Mouse (Mus musculus) ovary, adult 18-20 months (tissue): ENCODE results near the gene Fzr1.

Experiments used
- DNase-seq: peaks from one replicate; pipeline ENCODE4 v3.0.0; 2022; ENCODE audit warnings: low spot score, mixed read lengths

The Fzr1 gene

DNA sequence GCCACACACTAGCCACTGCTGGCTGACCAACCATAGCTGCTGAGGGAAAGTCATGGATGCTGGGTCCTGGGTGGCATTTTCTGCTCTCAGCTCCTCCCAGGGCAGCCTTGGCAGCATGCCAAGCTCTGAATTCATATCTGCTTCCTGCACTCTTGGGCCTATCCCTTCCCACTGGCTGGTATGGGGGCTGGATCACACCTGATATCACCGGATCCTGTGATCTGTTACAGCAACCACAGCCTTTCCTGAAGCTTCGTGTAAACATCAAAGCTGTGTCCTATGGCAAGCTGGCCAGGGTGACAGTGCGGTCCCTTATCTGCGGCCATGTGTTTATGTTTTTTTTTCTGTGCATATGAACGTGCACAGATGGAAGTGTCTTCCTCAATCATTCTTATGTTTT, 3.7 kb upstream of the Fzr1 start:
- DNase-seq, result no peak

DNA sequence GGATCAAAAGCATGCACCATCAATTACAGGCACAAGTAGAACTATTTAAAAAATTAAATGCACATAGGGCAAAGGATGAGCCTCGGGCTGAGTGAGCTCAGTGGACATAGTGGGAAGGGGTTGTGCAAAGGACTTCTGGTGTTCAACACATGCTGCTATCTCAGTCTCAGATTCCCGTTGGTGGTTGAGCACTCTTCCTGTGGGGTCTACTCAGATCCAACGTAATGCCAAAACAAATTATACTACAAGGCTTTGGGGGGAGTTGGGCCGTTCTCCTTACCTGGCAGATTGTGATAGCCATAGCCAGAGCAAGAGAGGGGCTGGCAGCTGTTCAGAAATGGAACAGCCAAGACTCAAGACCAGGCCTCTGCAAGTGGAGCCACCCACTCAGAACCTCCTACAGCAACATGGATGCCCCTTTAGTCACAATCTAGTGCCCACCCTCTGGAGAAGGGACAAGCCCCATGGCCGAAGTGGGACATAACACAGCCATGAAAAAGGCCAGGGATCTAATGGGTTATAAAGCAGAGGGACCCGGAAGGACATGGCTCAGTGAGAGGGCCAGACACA, 1.6 kb upstream of the Fzr1 start:
- DNase-seq, result no peak

DNA sequence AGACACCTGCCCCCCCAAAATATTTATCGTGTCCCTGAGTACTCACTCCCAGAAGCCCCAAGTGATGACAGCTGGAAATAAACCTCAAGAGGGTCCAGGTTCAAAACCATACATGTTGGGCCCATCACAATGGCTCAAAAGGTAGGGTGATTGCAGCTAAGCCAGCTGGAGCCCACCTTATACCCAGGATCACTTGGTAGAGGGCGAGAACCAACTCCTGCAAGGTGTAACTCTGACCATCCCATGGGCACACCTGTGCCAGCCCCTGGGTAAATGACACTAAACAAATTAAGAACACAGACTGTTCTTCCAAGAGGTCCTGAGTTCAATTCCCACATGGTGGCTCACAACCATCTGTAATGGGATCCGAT, 852 bp upstream of the Fzr1 start:
- DNase-seq, result no peak

GRCm38 (mm10) chr10:81378553-81379182, 352 bp upstream of the Fzr1 start:
- peak; percentile 100 for DNase-seq

GRCm38 (mm10) chr10:81377362-81377664, 1.0 kb downstream of the Fzr1 start:
- no peak for DNase-seq

GRCm38 (mm10) chr10:81376561-81377361, 1.6 kb downstream of the Fzr1 start:
- no peak for DNase-seq

DNA sequence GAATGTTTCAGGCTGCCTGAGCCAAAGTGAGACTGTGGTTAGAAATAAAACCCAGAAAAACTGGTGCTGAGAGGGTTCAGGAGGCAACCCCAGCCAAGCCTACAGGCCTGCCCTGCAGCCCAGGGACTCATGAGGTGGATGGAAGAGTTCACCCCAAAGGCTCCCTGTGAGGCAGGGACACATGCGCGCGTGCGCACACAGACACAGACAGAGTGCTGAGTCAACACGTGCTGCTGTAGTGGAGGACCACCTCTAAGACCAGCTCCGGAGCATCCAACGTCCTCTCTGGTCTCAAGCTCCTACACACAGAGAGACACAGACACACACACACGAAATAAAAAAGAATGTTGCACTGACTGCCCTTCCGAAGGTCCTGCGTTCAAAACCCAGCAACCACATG, 3.0 kb downstream of the Fzr1 start:
- DNase-seq, result no peak

DNA sequence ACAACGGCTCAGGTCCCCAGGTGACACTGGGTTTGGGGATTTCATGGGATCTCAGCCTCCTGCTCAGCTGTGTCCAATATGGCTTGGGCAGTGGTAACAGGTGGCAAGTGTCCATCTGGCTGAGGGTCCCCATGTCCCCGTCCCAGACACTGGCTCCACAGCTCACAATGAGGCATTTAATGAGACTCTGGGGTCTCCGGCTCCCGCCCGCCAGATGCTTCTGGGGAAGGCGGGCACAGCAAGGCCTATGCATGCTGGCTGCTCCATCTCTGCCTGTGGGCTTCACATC, 11.2 kb downstream of the Fzr1 start:
- DNase-seq, result no peak

GRCm38 (mm10) chr10:81366477-81367206, 11.7 kb downstream of the Fzr1 start:
- no peak for DNase-seq

DNA sequence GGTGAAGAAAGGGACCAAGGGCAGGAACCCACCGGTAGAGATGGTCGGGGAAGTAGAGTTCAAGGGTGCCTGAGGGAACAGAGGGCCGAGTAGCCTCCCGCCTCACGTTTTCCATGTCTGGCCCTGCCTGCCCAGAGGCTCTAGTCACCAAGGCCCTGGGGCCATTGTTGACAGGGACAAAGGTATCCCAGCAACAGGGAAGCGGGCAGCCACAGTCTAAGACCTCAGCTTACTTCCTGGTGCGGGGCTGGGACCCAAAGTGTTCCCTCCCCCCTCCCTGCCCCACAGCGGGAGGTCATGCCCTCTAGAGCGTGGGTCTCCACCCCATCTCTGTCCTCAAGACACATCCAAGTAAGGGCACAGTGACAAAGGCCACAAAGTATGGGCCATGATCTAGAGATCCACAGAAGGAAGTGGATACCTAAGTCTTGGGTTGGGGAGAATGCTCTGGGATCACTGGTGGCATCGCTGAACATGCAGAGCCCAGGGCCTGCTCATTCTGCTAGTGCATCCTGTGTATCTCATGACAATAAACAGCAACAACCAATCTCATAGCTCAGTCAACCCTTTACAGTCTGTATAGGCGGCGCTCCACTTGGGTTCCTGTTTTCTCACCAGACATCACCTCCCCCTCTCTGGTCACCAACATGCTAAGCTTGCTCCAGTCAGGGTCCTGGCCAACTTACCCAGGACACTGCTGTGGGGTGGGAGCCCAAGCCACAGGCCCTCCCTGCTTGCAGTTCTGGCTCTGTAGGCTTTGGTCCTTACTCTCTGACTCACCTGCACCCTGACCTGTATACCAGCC, 12.4 kb downstream of the Fzr1 start, which contains the start of gene 4930404N11Rik:
TSS of gene 4930404N11Rik (minus strand) at position 145 of the 805 bp plus-strand sequence.
- DNase-seq, result no peak

- DNase-seq, result no peak
Observed at GRCm38 (mm10) chr10:81365073-81365472, 13.2 kb downstream of the Fzr1 start.

DNA sequence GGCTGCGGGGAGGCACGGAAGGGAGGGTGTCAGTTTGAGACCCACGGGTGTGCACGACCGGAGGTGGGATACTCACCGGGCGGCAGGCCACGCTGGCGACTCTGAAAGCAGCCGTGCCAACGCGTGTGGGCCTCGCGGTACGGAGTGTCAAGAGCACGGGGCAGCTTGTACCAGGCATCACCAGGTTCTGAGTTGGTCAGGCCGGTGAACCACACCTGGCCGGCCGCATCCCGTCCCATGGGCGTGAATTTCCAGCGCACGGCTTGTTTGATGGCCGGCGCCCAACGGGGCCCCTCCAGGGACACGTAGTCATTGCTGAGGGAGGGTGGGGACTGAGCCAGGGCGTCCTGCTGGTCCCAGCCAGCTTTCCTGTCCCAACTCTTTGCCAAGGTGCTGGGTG, 13.7 kb downstream of the Fzr1 start:
- no peak for DNase-seq

DNA sequence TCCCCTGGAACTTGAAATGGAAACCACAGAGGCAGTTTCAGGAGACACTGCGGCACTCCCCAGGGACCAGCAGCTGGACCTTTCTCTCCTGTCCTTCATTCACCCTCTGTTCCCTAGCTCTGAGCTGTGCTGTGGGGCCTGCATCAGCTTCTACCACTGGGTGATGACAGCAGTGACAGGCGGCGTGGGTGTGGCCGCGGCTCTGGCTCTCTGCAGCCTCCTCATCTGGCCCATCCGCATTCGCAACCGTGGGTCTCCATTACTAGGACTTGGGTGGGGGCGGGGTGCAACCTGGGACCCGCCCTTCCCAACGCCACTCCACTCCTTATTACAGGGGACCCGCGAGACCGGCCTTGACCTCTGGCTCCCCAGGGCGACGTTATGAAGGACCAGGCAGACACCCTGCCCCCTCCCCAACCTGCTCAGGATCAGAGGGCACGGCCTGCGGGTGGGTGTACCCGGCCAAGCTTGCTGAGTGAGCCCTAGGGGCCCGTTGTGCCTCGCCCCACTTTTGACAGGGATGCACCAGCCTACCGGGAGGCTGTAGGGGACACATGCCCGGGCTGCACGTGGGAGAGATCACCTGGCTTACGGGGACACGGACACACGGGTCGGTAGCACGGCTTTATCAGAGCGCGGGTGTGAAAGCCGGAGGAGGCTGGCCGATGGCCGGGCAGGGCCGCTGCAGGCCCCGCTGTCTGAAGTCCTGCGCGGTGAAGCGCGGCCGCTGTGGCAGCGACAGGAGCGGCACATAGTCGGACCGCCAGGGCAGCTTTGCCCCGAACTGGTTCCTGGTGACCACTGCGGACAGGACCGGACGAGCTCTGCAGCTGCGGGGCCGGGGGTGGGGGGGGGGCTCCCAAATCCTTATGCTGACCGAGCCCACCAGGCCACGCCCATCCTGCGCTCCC, 14.6 kb downstream of the Fzr1 start:
- DNase-seq, result no peak

DNA sequence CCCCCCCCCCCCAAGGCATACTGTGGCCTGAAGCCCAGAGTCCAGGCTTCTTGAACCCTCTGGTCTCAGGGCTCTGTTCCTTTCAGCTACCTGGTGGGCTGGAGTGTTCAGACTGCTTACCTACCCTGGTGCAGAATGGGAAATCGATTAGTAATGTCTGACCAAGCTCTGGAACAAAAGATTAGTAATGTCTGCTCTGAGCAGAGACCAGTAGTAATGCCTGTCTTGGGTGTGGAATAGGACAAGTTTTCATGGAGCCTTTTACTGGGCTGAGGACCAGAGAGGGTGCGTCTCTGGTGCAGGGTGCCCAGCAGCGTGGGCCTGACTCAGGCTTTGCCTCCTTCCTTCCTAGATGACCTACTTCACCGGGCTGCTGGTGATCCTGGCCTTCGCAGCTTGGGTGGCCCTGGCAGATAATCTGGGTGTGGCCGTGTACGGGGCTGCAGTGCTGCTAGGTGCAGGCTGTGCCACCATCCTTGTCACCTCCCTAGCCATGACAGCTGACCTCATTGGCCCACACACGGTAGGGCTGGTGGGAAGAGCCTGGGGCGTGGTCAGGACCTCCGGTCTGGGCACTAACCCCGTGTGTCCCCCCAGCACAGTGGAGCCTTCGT, 15.9 kb downstream of the Fzr1 start:
- DNase-seq, result no peak

- no peak for DNase-seq
Observed at GRCm38 (mm10) chr10:81360721-81361120, 17.6 kb downstream of the Fzr1 start.

GRCm38 (mm10) chr10:81358841-81359240, 19.5 kb downstream of the Fzr1 start:
- no peak for DNase-seq

GRCm38 (mm10) chr10:81358209-81358608, 20.1 kb downstream of the Fzr1 start:
- DNase-seq, result no peak

- peak; percentile 84 for DNase-seq
Observed at GRCm38 (mm10) chr10:81356991-81357844, 21.1 kb downstream of the Fzr1 start, which contains the start of gene Mfsd12. TSS of gene Mfsd12 (plus strand) at chr10:81357491.

GRCm38 (mm10) chr10:81356352-81356990, 21.8 kb downstream of the Fzr1 start:
- DNase-seq, result no peak
